Mouse (Mus musculus) thymus, postnatal 0 days (tissue): Measurements from ENCODE around the gene Serpinf2. TPM values are rescaled to one million over a fixed set of nuclear protein-coding genes. Genes with fewer than 3 reads are reported as not detected.
A peak's percentile ranks its signal among the peaks of the same experiment; 100 is the strongest.
"Not testable (repeated sequence)": the region's sequence is repeated elsewhere in the genome, so short reads cannot be mapped to it uniquely, and the experiment has no call there.

ENCODE experiments used
- DNase-seq: peaks from one replicate; pipeline ENCODE4 v3.0.0-alpha.2; 2015; ENCODE audit warnings: low spot score
- microRNA counts: library from miRNA; unstranded; fragments of <30 nt; microRNA quantifications from one replicate; lab custom pipeline; 2015
- microRNA-seq: library from miRNA; unstranded; fragments of <30 nt; microRNA quantifications from one replicate; pipeline ENCODE4, GENCODE M21; 2016; ENCODE audit warnings: borderline number of aligned reads
- polyA plus RNA-seq: library from polyadenylated mRNA; unstranded; fragments of >200 nt; fragmentation: Nextera tagmentation; extraction: Ambion mirVana; gene quantifications from 2 replicates; pipeline ENCODE4 v1.2.1, GENCODE M21; 2015

The Serpinf2 gene
- polyA plus RNA-seq, 1 experiment from 2014 or later: not detected

GRCm38 (mm10) chr11:75397452-75397851 is 41.9 kb downstream of the Serpinf2 start:
- DNase-seq: no peak

GRCm38 (mm10) chr11:75395611-75396010 is 43.8 kb downstream of the Serpinf2 start:
- DNase-seq: no peak

GRCm38 (mm10) chr11:75383529-75383928 is 55.9 kb downstream of the Serpinf2 start:
- DNase-seq: not testable (repeated sequence)

MicroRNAs within 50 kb of the gene (microRNA counts, 519-probe panel; counts per million panel counts)
- microRNA mmu-miR-22 (lab: Ali Mortazavi, UCI): 6,218 counts per million, percentile 90 among the panel's probes with 10 or more counts

Small RNA genes within 50 kb of the gene (microRNA-seq; reads per million reads assigned to microRNA genes)
- gene Mir22: 8,385 reads per million, percentile 90 among the genes with 10 or more reads in this experiment

Other genes with a start within 250 kb of the Serpinf2 start
- gene Dph1, start 248.3 kb downstream of the Serpinf2 start, polyA plus RNA-seq: 14.0 and 14.1 TPM in 2 replicates
- gene Rtn4rl1, start 245.8 kb downstream of the Serpinf2 start, polyA plus RNA-seq: 7.8 and 8.1 TPM in 2 replicates
- gene Rpa1, start 91.3 kb downstream of the Serpinf2 start, polyA plus RNA-seq: 145 and 158 TPM in 2 replicates
- 6.2 and 9.5 TPM in 2 replicates for gene Smyd4, start 91.2 kb downstream of the Serpinf2 start, polyA plus RNA-seq
- gene Serpinf1, start 16.9 kb downstream of the Serpinf2 start, polyA plus RNA-seq: 44.9 and 47.7 TPM in 2 replicates
- 5.7 and 5.9 TPM in 2 replicates for gene Wdr81, start 15.1 kb upstream of the Serpinf2 start, polyA plus RNA-seq
- 9.7 and 13.8 TPM in 2 replicates for gene Tlcd2, start 22.1 kb upstream of the Serpinf2 start, polyA plus RNA-seq
- 39.2 and 40.0 TPM in 2 replicates for gene Prpf8, start 47.2 kb upstream of the Serpinf2 start, polyA plus RNA-seq
- 0.90 and 1.1 TPM in 2 replicates for gene Rilp, start 70.5 kb upstream of the Serpinf2 start, polyA plus RNA-seq
- gene Scarf1, start 73.9 kb upstream of the Serpinf2 start, polyA plus RNA-seq: 2.4 and 2.7 TPM in 2 replicates
- gene Slc43a2, start 92.1 kb upstream of the Serpinf2 start, polyA plus RNA-seq: 33.2 and 33.6 TPM in 2 replicates
- 103 and 112 TPM in 2 replicates for gene Pitpna, start 148.5 kb upstream of the Serpinf2 start, polyA plus RNA-seq
- 56.9 and 63.9 TPM in 2 replicates for gene Inpp5k, start 191.4 kb upstream of the Serpinf2 start, polyA plus RNA-seq
- 16.1 and 19.0 TPM in 2 replicates for gene Myo1c, start 210.9 kb upstream of the Serpinf2 start, polyA plus RNA-seq
- 58.0 and 64.6 TPM in 2 replicates for gene Crk, start 239.7 kb upstream of the Serpinf2 start, polyA plus RNA-seq